Comparison of ENCODE assay signal across 11 mouse cellular contexts in the genomic region with DNA sequence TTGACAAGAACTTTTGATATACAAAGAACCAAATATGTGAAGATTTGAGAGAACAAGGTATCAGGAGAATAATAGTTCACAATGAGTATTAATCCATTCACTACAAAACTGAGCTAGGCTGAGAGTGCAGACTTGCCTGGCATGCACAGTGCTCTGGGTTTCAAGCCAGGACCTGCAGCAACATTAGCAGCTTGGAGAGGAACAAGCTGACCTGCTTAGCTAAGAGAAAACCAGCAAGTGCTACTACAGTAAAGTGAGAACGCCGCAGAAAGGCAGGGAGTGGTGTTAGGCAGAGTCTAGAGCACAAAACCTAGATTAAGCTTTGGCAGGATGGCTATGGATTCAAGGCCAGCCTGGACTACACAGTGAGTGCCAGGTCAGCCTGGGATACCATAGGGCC. TPM values are rescaled to one million over a fixed set of nuclear protein-coding genes. Genes with fewer than 3 reads are reported as not detected.
DNase-seq lines count a peak whose midpoint lies in the region; ATAC-seq lines count a peak whose summit lies in the region.
"Had no signal": no experiment of that assay in that cellular context is flagged by ENCODE, and none has a peak within 500 bp of the region (broad histone marks: within the 10 kb centered on the region; RNA-seq: fewer than 3 reads in every experiment).

No protein-coding gene starts in this region.

- ATAC-seq in frontal cortex, adult (ENCODE audit: low TSS enrichment): peak; percentile 62; the same call in 1 of the 2 replicates
- ATAC-seq: hindbrain, embryonic 16.5 days had no signal

- DNase-seq in frontal cortex, adult 2 months (ENCODE audit: extremely low spot score in 1 of 2, low spot score in 1 of 2): no peak
- peak; percentile 22 for DNase-seq in thymus, postnatal 0 days (ENCODE audit: low spot score)
- no peak for DNase-seq in thymus, postnatal 10 days (ENCODE audit: low spot score in 2 of 2)
- peak; percentile 71 to 79 for DNase-seq in cerebellum, postnatal 25 days
- DNase-seq in layer of hippocampus, adult 8-10 months (ENCODE audit: low spot score in 2 of 2): peak; percentile 19 to 20
- no peak for DNase-seq in natural killer cell, adult 2 months (ENCODE audit: low spot score in 2 of 2)
- DNase-seq in adrenal gland, postnatal 10 days: no peak
- DNase-seq: heart, postnatal 10 days; kidney, adult 9 months had no signal

RNA-seq across cellular contexts. Expression of a gene that starts 26.3 kb away (rescaled TPM):
- 1.3 TPM in 2 replicates for polyA plus RNA-seq in frontal cortex, adult 2 months (2012; rRNA removed)
- polyA plus RNA-seq in thymus, postnatal 0 days (2015; fragmentation: Nextera tagmentation; extraction: Ambion mirVana): 2.7 and 4.2 TPM in 2 replicates
- 1 to 10 TPM in 1 of 4 experiments, under 1 TPM in 3; 0.57 to 1.5 (median 0.79) TPM for total RNA-seq in layer of hippocampus, adult 8-10 months (2022)
- total RNA-seq in adrenal gland, postnatal 10 days (2021): 1 to 10 TPM in 1 of 2 experiments, under 1 TPM in 1; 0.60 to 1.1 TPM

RNA-seq across cellular contexts. Expression of a gene that starts 27.3 kb away (rescaled TPM):
- 31.3 and 32.1 TPM in 2 replicates for polyA plus RNA-seq in frontal cortex, adult 2 months (2012; rRNA removed)
- 16.1 and 25.1 TPM in 2 replicates for polyA plus RNA-seq in thymus, postnatal 0 days (2015; fragmentation: Nextera tagmentation; extraction: Ambion mirVana)
- total RNA-seq in layer of hippocampus, adult 8-10 months (2022): 10 to 100 TPM; 35.4 to 38.5 (median 35.6) TPM
- 10 to 100 TPM; 17.5 to 21.2 TPM for total RNA-seq in adrenal gland, postnatal 10 days (2021)

RNA-seq across cellular contexts. Expression of a gene that starts 49.1 kb away (rescaled TPM):
- 37.8 and 42.9 TPM in 2 replicates for polyA plus RNA-seq in frontal cortex, adult 2 months (2012; rRNA removed)
- polyA plus RNA-seq in thymus, postnatal 0 days (2015; fragmentation: Nextera tagmentation; extraction: Ambion mirVana): 56.5 and 60.4 TPM in 2 replicates
- 10 to 100 TPM; 69.4 to 79.6 (median 74.7) TPM for total RNA-seq in layer of hippocampus, adult 8-10 months (2022)
- 10 to 100 TPM; 54.1 to 59.2 TPM for total RNA-seq in adrenal gland, postnatal 10 days (2021)

Comparison
In these comparisons a context has a peak if more than half of its experiments do, and no peak if none do; other contexts are left out.
1. DNase-seq: peak in thymus, postnatal 0 days (single experiment), cerebellum, postnatal 25 days (2 of 2) and layer of hippocampus, adult 8-10 months (2 of 2); none in frontal cortex, adult 2 months (0 of 2), thymus, postnatal 10 days (0 of 2), natural killer cell, adult 2 months (0 of 2) and adrenal gland, postnatal 10 days (single experiment).